Mouse (Mus musculus) forebrain, embryonic 13.5 days (tissue): ENCODE measurements at regions not wholly inside any gene's neighbourhood (a gene's known extent, or its start where the extent isn't known, plus 50 kb on each side); places are given as distances from the start of the nearest gene placed in this dataset.
A peak's percentile ranks its signal among the peaks of the same experiment; 100 is the strongest.

Experiments used
- ATAC-seq: fragments of 200-750 bp; cut with Nextera tagmentation; 2 replicates; pipeline ENCODE4 v1.8.0; 2017
- H3K27ac ChIP-seq: fragments of 300-500 bp; sonication (generic); 2 replicates; pipeline ENCODE4 v1.5.1; 2015; ENCODE audit warnings: inconsistent platforms, mild to moderate bottlenecking, moderate library complexity
- H3K27me3 ChIP-seq: fragments of 300-500 bp; sonication (generic); 2 replicates; pipeline ENCODE4 v1.6.1; 2015; ENCODE audit warnings: mild to moderate bottlenecking, inconsistent platforms
- H3K36me3 ChIP-seq: fragments of 300-500 bp; sonication (generic); 2 replicates; pipeline ENCODE4 v1.6.1; 2015; ENCODE audit warnings: mild to moderate bottlenecking, inconsistent platforms; ENCODE audit not compliant: poor library complexity, severe bottlenecking
- H3K4me1 ChIP-seq: fragments of 300-500 bp; sonication (generic); 2 replicates; pipeline ENCODE4 v1.6.1; 2015; ENCODE audit warnings: inconsistent platforms
- H3K4me2 ChIP-seq: fragments of 300-500 bp; sonication (generic); 2 replicates; pipeline ENCODE4 v1.6.1; 2015; ENCODE audit warnings: inconsistent platforms, mild to moderate bottlenecking, moderate library complexity
- H3K4me3 ChIP-seq: fragments of 300-500 bp; sonication (generic); 2 replicates; pipeline ENCODE4 v1.5.1; 2015; ENCODE audit warnings: mild to moderate bottlenecking, inconsistent platforms
- H3K9ac ChIP-seq: fragments of 300-500 bp; sonication (generic); 2 replicates; pipeline ENCODE4 v1.6.1; 2015; ENCODE audit warnings: mild to moderate bottlenecking, inconsistent platforms
- H3K9me3 ChIP-seq: fragments of 300-500 bp; sonication (generic); replicated peaks from 2 replicates; pipeline ENCODE4 v1.6.1; 2016; ENCODE audit warnings: inconsistent platforms
- WGBS: fragments of 180-500 bp; shearing (Covaris S2); methylation state at CpG from one replicate; pipeline ENCODE4 v1.1.7; 2015; 5-methylcytosine and 5-hydroxymethylcytosine counted together

GRCm38 (mm10) chr1:43292561-43292960 is 95.8 kb upstream of the Fhl2 start:
- Histone ChIP-seq H3K27me3 (no peaks in the 10 kb centered on the region), H3K4me2 (no peak overlapping the region), H3K9ac (no peak overlapping the region), H3K4me1 (no peaks in the 10 kb centered on the region), H3K4me3 (no peak overlapping the region), H3K36me3 (no peaks in the 10 kb centered on the region), H3K27ac (no peak overlapping the region), H3K9me3 (no peaks in the 10 kb centered on the region)
- 95% methylated on average over 2 of the region's 2 CpGs for WGBS
- no peak for ATAC-seq

GRCm38 (mm10) chr1:43294221-43295012 is 97.6 kb upstream of the Fhl2 start:
- ATAC-seq, result no peak
- H3K9me3 ChIP-seq, result no peaks in the 10 kb centered on the region

GRCm38 (mm10) chr1:43297579-43297978 is 100.8 kb upstream of the Fhl2 start:
- H3K9me3 ChIP-seq, result no peaks in the 10 kb centered on the region
- no peak overlapping the region for H3K9ac ChIP-seq
- no peak overlapping the region for H3K4me2 ChIP-seq
- H3K27me3 ChIP-seq, result no peaks in the 10 kb centered on the region
- no peak overlapping the region for H3K4me3 ChIP-seq
- WGBS, result 90% methylated on average over 2 of the region's 2 CpGs
- H3K36me3 ChIP-seq, result no peaks in the 10 kb centered on the region
- no peak for ATAC-seq
- H3K27ac ChIP-seq, result no peak overlapping the region
- H3K4me1 ChIP-seq, result no peaks in the 10 kb centered on the region

More at GRCm38 (mm10) chr1:43294221-43295012, 97.6 kb upstream of the Fhl2 start:
- H3K9ac ChIP-seq, result no peak overlapping the region
- H3K27ac ChIP-seq, result no peak overlapping the region
- H3K4me1 ChIP-seq, result no peaks in the 10 kb centered on the region
- WGBS, result 88% methylated on average over 11 of the region's 11 CpGs
- H3K27me3 ChIP-seq, result no peaks in the 10 kb centered on the region
- no peak overlapping the region for H3K4me2 ChIP-seq
- H3K4me3 ChIP-seq, result no peak overlapping the region
- no peaks in the 10 kb centered on the region for H3K36me3 ChIP-seq

GRCm38 (mm10) chr1:43298746-43299145 is 102.0 kb upstream of the Fhl2 start:
- Histone ChIP-seq H3K27ac (no peak overlapping the region), H3K4me1 (no peaks in the 10 kb centered on the region), H3K27me3 (no peaks in the 10 kb centered on the region), H3K4me2 (no peak overlapping the region), H3K36me3 (no peaks in the 10 kb centered on the region), H3K9me3 (no peaks in the 10 kb centered on the region), H3K4me3 (no peak overlapping the region), H3K9ac (no peak overlapping the region)
- no peak for ATAC-seq
- 93% methylated on average over 3 of the region's 3 CpGs for WGBS

GRCm38 (mm10) chr1:43299490-43300302 is 102.9 kb upstream of the Fhl2 start:
- no peaks in the 10 kb centered on the region for H3K36me3 ChIP-seq
- H3K9ac ChIP-seq, result no peak overlapping the region
- no peaks in the 10 kb centered on the region for H3K9me3 ChIP-seq
- H3K4me1 ChIP-seq, result no peaks in the 10 kb centered on the region
- no peaks in the 10 kb centered on the region for H3K27me3 ChIP-seq
- no peak overlapping the region for H3K4me3 ChIP-seq
- WGBS, result 54% methylated on average over 7 of the region's 7 CpGs
- no peak overlapping the region for H3K4me2 ChIP-seq
- peak; percentile 87 for ATAC-seq
- H3K27ac ChIP-seq, result no peak overlapping the region

GRCm38 (mm10) chr1:43300676-43301075 is 103.9 kb upstream of the Fhl2 start:
- H3K4me3 ChIP-seq, result no peak overlapping the region
- no peak overlapping the region for H3K4me2 ChIP-seq
- no peak overlapping the region for H3K9ac ChIP-seq
- no peak for ATAC-seq
- H3K36me3 ChIP-seq, result no peaks in the 10 kb centered on the region
- H3K27me3 ChIP-seq, result no peaks in the 10 kb centered on the region
- H3K27ac ChIP-seq, result no peak overlapping the region
- no peaks in the 10 kb centered on the region for H3K9me3 ChIP-seq
- no peaks in the 10 kb centered on the region for H3K4me1 ChIP-seq
- 91% methylated on average over 5 of the region's 5 CpGs for WGBS

GRCm38 (mm10) chr1:43301866-43302571 is 105.2 kb upstream of the Fhl2 start:
- Histone ChIP-seq H3K9me3 (no peaks in the 10 kb centered on the region), H3K27me3 (no peaks in the 10 kb centered on the region), H3K9ac (no peak overlapping the region), H3K27ac (no peak overlapping the region), H3K4me2 (no peak overlapping the region), H3K4me1 (no peaks in the 10 kb centered on the region), H3K36me3 (no peaks in the 10 kb centered on the region), H3K4me3 (no peak overlapping the region)
- ATAC-seq, result no peak
- 84% methylated on average over 7 of the region's 7 CpGs for WGBS

GRCm38 (mm10) chr1:43302657-43303056 is 105.9 kb upstream of the Fhl2 start:
- Histone ChIP-seq H3K27me3 (no peaks in the 10 kb centered on the region), H3K9ac (no peak overlapping the region), H3K9me3 (no peaks in the 10 kb centered on the region), H3K4me3 (no peak overlapping the region), H3K4me2 (no peak overlapping the region), H3K36me3 (no peaks in the 10 kb centered on the region), H3K4me1 (no peaks in the 10 kb centered on the region), H3K27ac (no peak overlapping the region)
- ATAC-seq, result no peak
- WGBS, result 83% methylated on average over 7 of the region's 7 CpGs

GRCm38 (mm10) chr1:43305349-43306278 is 108.8 kb upstream of the Fhl2 start:
- H3K27me3 ChIP-seq, result no peaks in the 10 kb centered on the region
- peaks cover under 1% of the 10 kb centered on the region; the same call in 1 of the 2 replicates for H3K4me1 ChIP-seq
- WGBS, result 47% methylated on average over 9 of the region's 9 CpGs
- no peak overlapping the region for H3K4me2 ChIP-seq
- H3K9ac ChIP-seq, result no peak overlapping the region
- no peak overlapping the region for H3K4me3 ChIP-seq
- H3K27ac ChIP-seq, result no peak overlapping the region
- no peaks in the 10 kb centered on the region for H3K9me3 ChIP-seq
- ATAC-seq, result no peak
- H3K36me3 ChIP-seq, result no peaks in the 10 kb centered on the region

- ATAC-seq, result no peak
- Histone ChIP-seq H3K4me1 (peaks cover 8% of the 10 kb centered on the region), H3K4me3 (no peak overlapping the region), H3K9me3 (no peaks in the 10 kb centered on the region), H3K27me3 (no peaks in the 10 kb centered on the region), H3K9ac (no peak overlapping the region), H3K4me2 (no peak overlapping the region), H3K27ac (no peak overlapping the region), H3K36me3 (no peaks in the 10 kb centered on the region)
- 55% methylated on average over 16 of the region's 16 CpGs for WGBS
These were observed 114.2 kb upstream of the Fhl2 start for GRCm38 (mm10) chr1:43310711-43311695.
